Mouse (Mus musculus) neural tube, embryonic 11.5 days (tissue): ENCODE measurements around the gene Adk. TPM values are rescaled to one million over a fixed set of nuclear protein-coding genes. Genes with fewer than 3 reads are reported as not detected.
A peak's percentile ranks its signal among the peaks of the same experiment; 100 is the strongest.

Experiments used
- ATAC-seq: fragments of 200-750 bp; cut with Nextera tagmentation; 2 replicates; pipeline ENCODE4 v1.8.0; 2017; ENCODE audit warnings: moderate number of reproducible peaks, mild to moderate bottlenecking, moderate TSS enrichment, moderate library complexity; ENCODE audit not compliant: insufficient read depth, low FRiP score, low TSS enrichment
- DNase-seq: peaks from one replicate; pipeline ENCODE4 v3.0.0-alpha.2; 2015; ENCODE audit warnings: low spot score
- H3K27ac ChIP-seq: fragments of 300-500 bp; sonication (generic); 2 replicates; pipeline ENCODE4 v1.5.1; 2014; ENCODE audit warnings: low read depth, mild to moderate bottlenecking, low read length
- H3K27me3 ChIP-seq: fragments of 300-500 bp; sonication (generic); 2 replicates; pipeline ENCODE4 v1.6.1; 2014; ENCODE audit warnings: mild to moderate bottlenecking, low read length, mixed read lengths; ENCODE audit not compliant: control insufficient read depth, insufficient read depth
- H3K36me3 ChIP-seq: fragments of 300-500 bp; sonication (generic); 2 replicates; pipeline ENCODE4 v1.6.1; 2014; ENCODE audit warnings: mild to moderate bottlenecking, low read length, moderate library complexity, mixed read lengths; ENCODE audit not compliant: control insufficient read depth, insufficient read depth
- H3K4me1 ChIP-seq: fragments of 300-500 bp; sonication (generic); 2 replicates; pipeline ENCODE4 v1.6.1; 2014; ENCODE audit warnings: low read length, mixed read lengths; ENCODE audit not compliant: control insufficient read depth, insufficient read depth
- H3K4me2 ChIP-seq: fragments of 300-500 bp; sonication (generic); 2 replicates; pipeline ENCODE4 v1.6.1; 2014; ENCODE audit warnings: low read depth, mild to moderate bottlenecking, moderate library complexity
- H3K4me3 ChIP-seq: fragments of 300-500 bp; sonication (generic); 2 replicates; pipeline ENCODE4 v1.5.1; 2014; ENCODE audit warnings: low read depth, low read length
- H3K9ac ChIP-seq: fragments of 300-500 bp; sonication (generic); 2 replicates; pipeline ENCODE4 v1.6.1; 2014; ENCODE audit warnings: mild to moderate bottlenecking, low read length
- H3K9me3 ChIP-seq: fragments of 300-500 bp; sonication (generic); 2 replicates; pipeline ENCODE4 v1.6.1; 2016; ENCODE audit warnings: low read length; ENCODE audit not compliant: control insufficient read depth
- WGBS: fragments of 180-500 bp; shearing (Covaris S2); extraction: QIAGEN DNeasy Blood & Tissue Kit; methylation state at CpG from one replicate; pipeline ENCODE4 v1.1.7; 2014; 5-methylcytosine and 5-hydroxymethylcytosine counted together
- polyA plus RNA-seq: library from polyadenylated mRNA; unstranded; fragments of >200 nt; fragmentation: Nextera tagmentation; extraction: Ambion mirVana; gene quantifications from 2 replicates; pipeline ENCODE4 v1.2.1, GENCODE M21; 2014

Gene Adk
- polyA plus RNA-seq, 1 experiment from 2014 or later = 106 TPM

DNA sequence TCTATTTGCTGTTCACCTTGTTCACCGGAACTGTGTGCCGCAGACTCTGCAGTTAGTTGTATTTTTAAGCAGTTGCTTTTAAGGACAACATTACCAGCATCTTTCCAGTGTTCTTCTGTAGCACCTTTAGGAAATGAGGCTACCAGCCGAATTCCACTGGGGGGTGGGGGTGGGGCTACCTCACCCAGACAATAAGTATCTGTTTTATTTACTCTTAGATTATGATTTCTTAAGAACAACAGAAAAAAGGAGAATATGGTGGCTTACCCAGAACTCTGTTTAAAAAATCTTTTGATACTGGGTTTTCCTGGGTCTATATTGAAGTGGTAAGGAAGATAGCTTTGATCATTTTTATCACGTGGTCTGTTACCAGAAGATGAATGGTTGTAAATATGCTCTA is 18.1 kb upstream of the Adk start:
- peaks cover 5% of the 10 kb centered on the region for H3K36me3 ChIP-seq
- DNase-seq = no peak
- no peak for ATAC-seq

GRCm38 (mm10) chr14:21034791-21035190 is 17.6 kb upstream of the Adk start:
- no peak overlapping the region for H3K4me2 ChIP-seq
- no peak overlapping the region for H3K4me3 ChIP-seq
- WGBS = 98% methylated on average over 3 of the region's 3 CpGs
- no peak overlapping the region for H3K27ac ChIP-seq
- H3K36me3 ChIP-seq = peaks cover 5% of the 10 kb centered on the region
- H3K4me1 ChIP-seq = no peaks in the 10 kb centered on the region
- no peaks in the 10 kb centered on the region for H3K9me3 ChIP-seq
- H3K27me3 ChIP-seq = no peaks in the 10 kb centered on the region
- DNase-seq = no peak
- no peak for ATAC-seq
- H3K9ac ChIP-seq = no peak overlapping the region

More for the DNA sequence above, 18.1 kb upstream of the Adk start:
- WGBS = 88% methylated on average over 4 of the region's 4 CpGs
- H3K9me3 ChIP-seq = no peaks in the 10 kb centered on the region
- no peaks in the 10 kb centered on the region for H3K27me3 ChIP-seq
- H3K27ac ChIP-seq = no peak overlapping the region
- no peak overlapping the region for H3K4me3 ChIP-seq
- H3K4me1 ChIP-seq = no peaks in the 10 kb centered on the region
- no peak overlapping the region for H3K4me2 ChIP-seq
- H3K9ac ChIP-seq = no peak overlapping the region

DNA sequence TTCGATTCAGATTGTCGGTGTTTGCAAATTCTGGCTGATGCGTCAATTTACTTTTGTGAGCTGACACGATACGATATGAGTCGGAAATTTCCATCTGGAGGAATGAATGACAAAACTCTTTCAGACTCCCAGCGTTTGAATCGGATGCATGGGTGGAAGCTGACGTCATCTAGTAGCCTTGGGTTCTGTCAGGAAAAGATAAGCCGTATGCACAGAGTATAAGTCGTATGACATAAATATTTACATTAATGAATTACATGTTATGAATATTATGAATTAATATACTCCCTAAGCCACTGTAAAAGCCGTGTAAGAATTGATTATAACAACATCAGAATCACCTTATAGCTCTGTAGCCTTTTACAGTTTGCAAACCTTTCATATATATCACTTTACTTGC is 13.3 kb upstream of the Adk start:
- no peak overlapping the region for H3K4me2 ChIP-seq
- no peak overlapping the region for H3K27ac ChIP-seq
- peaks cover 2% of the 10 kb centered on the region for H3K36me3 ChIP-seq
- no peak for ATAC-seq
- WGBS = 96% methylated on average over 12 of the region's 12 CpGs
- no peak for DNase-seq
- H3K27me3 ChIP-seq = no peaks in the 10 kb centered on the region
- no peaks in the 10 kb centered on the region for H3K4me1 ChIP-seq
- H3K4me3 ChIP-seq = no peak overlapping the region
- no peaks in the 10 kb centered on the region for H3K9me3 ChIP-seq
- no peak overlapping the region for H3K9ac ChIP-seq

DNA sequence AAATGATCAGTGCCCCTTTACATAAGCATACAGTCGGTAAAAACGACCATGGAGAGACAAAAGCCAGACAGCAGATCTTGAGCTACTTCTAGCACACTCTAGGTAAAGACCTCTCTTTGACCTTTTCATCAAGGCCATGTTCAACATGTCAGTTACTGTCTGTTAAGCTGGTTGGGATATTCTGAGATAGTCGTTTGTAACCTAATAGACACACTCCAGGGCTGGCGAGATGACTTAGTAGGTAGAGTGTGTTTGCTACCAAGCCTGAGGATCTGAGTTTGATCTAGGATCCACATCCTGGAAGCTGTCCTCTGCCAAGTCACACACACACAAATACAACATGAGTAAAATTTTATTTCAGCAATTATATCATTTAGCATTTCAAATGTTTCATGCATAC is 12.8 kb upstream of the Adk start:
- H3K4me2 ChIP-seq = no peak overlapping the region

DNA sequence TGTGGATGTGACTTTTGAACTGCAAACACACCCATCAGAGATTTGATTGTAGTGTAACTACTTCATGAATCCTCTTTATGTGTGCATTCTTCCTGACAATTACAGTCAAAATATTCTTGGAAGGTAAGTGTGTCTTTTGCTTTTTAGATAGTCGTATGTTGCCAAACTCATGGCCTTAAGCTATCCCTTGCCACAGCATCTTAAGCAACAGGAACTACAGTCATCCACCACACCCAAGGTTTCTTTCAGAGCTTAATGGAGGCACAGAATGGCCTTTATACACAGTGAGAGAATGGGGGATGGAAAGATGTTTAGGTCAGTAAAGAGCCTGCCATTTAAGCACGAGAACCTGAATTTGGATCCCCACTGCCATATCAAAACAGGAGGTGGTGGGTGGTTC is 4.5 kb upstream of the Adk start:
- Histone ChIP-seq H3K27me3 (no peaks in the 10 kb centered on the region), H3K4me2 (no peak overlapping the region), H3K36me3 (no peaks in the 10 kb centered on the region; the same call in 1 of the 2 replicates), H3K4me3 (no peak overlapping the region), H3K9ac (no peak overlapping the region), H3K4me1 (peaks cover 2% of the 10 kb centered on the region; the same call in 1 of the 2 replicates), H3K27ac (no peak overlapping the region), H3K9me3 (no peaks in the 10 kb centered on the region)
- WGBS = 90% methylated on average over 2 of the region's 2 CpGs
- ATAC-seq (no peak), DNase-seq (no peak)

More for the DNA sequence above, 12.8 kb upstream of the Adk start:
- H3K27ac ChIP-seq = no peak overlapping the region
- H3K4me3 ChIP-seq = no peak overlapping the region
- no peaks in the 10 kb centered on the region for H3K27me3 ChIP-seq
- no peaks in the 10 kb centered on the region for H3K4me1 ChIP-seq
- no peaks in the 10 kb centered on the region for H3K9me3 ChIP-seq
- no peak overlapping the region for H3K9ac ChIP-seq
- peaks cover 2% of the 10 kb centered on the region for H3K36me3 ChIP-seq
- 93% methylated on average over 4 of the region's 4 CpGs for WGBS
- ATAC-seq = no peak
- no peak for DNase-seq

- Histone ChIP-seq H3K27ac (no peak overlapping the region), H3K4me2 (no peak overlapping the region), H3K36me3 (no peaks in the 10 kb centered on the region; the same call in 1 of the 2 replicates), H3K4me1 (peaks cover 2% of the 10 kb centered on the region; the same call in 1 of the 2 replicates), H3K27me3 (no peaks in the 10 kb centered on the region), H3K4me3 (no peak overlapping the region), H3K9ac (no peak overlapping the region), H3K9me3 (no peaks in the 10 kb centered on the region)
- ATAC-seq = no peak
- DNase-seq = no peak
Observed at GRCm38 (mm10) chr14:21048879-21049278, 3.5 kb upstream of the Adk start.

- no peak overlapping the region for H3K4me2 ChIP-seq
- H3K4me1 ChIP-seq = peaks cover 2% of the 10 kb centered on the region; the same call in 1 of the 2 replicates
- H3K36me3 ChIP-seq = no peaks in the 10 kb centered on the region
- H3K9ac ChIP-seq = no peak overlapping the region
- no peak overlapping the region for H3K27ac ChIP-seq
- ATAC-seq (no peak), DNase-seq (no peak)
- WGBS = 75% methylated on average over 3 of the region's 3 CpGs
- no peak overlapping the region for H3K4me3 ChIP-seq
- no peaks in the 10 kb centered on the region for H3K27me3 ChIP-seq
- no peaks in the 10 kb centered on the region for H3K9me3 ChIP-seq
Observed at GRCm38 (mm10) chr14:21050734-21051133, 1.6 kb upstream of the Adk start.

DNA sequence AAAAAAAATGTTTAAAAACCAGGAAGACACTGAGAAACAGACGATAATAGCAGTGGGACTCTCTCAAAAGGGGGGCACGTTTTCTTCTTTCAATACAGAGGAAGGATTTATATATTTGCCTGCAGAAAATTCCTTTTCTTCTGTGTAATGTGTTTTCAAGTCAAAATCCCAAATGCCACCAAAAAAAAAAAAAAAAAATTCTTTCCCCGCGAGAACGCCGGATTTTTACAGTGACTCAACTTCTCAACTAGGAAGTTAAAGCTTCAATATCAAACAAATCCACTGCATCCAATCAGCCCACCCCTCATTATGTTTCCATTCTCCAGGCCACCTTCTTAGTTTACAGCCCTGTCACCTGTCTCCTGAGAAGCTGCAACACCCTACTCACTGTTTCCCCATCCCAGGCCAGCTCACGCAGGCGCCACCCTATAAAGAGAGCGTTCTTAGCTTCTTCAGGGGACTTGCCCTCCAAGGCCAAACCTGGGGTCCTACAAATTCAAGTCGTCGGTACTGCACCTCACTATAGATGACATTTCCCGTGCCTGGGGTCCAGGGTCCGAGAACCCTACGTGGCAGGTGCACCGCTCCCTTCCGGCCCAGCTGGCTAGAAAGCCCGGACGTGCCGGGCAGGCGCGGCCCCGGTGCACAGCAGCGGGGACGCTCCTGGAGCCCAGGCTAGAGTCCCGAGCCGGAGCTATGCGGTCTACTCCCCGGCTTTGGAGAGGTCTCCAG is 828 bp upstream of the Adk start:
- peak; percentile 8; the same call in 1 of the 2 replicates for ATAC-seq
- Histone ChIP-seq H3K27ac (peak overlapping the region; percentile 51), H3K27me3 (no peaks in the 10 kb centered on the region), H3K4me3 (peak overlapping the region; percentile 87), H3K4me1 (peaks cover 2% of the 10 kb centered on the region; the same call in 1 of the 2 replicates), H3K4me2 (peak overlapping the region; percentile 93), H3K36me3 (no peaks in the 10 kb centered on the region), H3K9me3 (no peaks in the 10 kb centered on the region), H3K9ac (peak overlapping the region; percentile 76)
- DNase-seq = no peak
- 10% methylated on average over 28 of the region's 28 CpGs for WGBS

- peak; percentile 86 for DNase-seq
- H3K4me3 ChIP-seq = peak overlapping the region; percentile 87
- peaks cover 2% of the 10 kb centered on the region; the same call in 1 of the 2 replicates for H3K4me1 ChIP-seq
- H3K9ac ChIP-seq = peak overlapping the region; percentile 76
- peak overlapping the region; percentile 93 for H3K4me2 ChIP-seq
- no peaks in the 10 kb centered on the region for H3K9me3 ChIP-seq
- no peaks in the 10 kb centered on the region for H3K36me3 ChIP-seq
- under 1% methylated on average over 25 of the region's 25 CpGs for whole genome bisulfite sequencing
- peak overlapping the region; percentile 51 for H3K27ac ChIP-seq
- ATAC-seq = peak; percentile 81
- no peaks in the 10 kb centered on the region for H3K27me3 ChIP-seq
Observed at GRCm38 (mm10) chr14:21052781-21053130, 382 bp downstream of the Adk start.
